Mouse (Mus musculus) C2C12 (cell line): ENCODE measurements around the gene Mrps18a. TPM values are rescaled to one million over a fixed set of nuclear protein-coding genes. Genes with fewer than 3 reads are reported as not detected.
A peak's percentile ranks its signal among the peaks of the same experiment; 100 is the strongest.

Experiments
- H3K27me3 ChIP-seq: one replicate; pipeline ENCODE4 v1.6.1; 2011; ENCODE audit not compliant: control insufficient read depth, insufficient read depth, insufficient read length
- H3K36me3 ChIP-seq: one replicate; pipeline ENCODE4 v1.6.1; 2011; ENCODE audit not compliant: control insufficient read depth, insufficient read depth
- H3K4me3 ChIP-seq: one replicate; pipeline ENCODE4 v1.5.1; 2011; ENCODE audit warnings: mild to moderate bottlenecking, control low read depth; ENCODE audit not compliant: poor library complexity, insufficient read depth, severe bottlenecking
- H3K79me2 ChIP-seq: one replicate; pipeline ENCODE4 v1.6.1; 2011; ENCODE audit not compliant: control insufficient read depth, insufficient read depth
- H3K79me3 ChIP-seq: one replicate; pipeline ENCODE4 v1.6.1; 2011; ENCODE audit warnings: low read depth, control low read depth
- H3ac ChIP-seq: one replicate; pipeline ENCODE3; 2011; ENCODE audit warnings: low read depth; ENCODE audit not compliant: control insufficient read depth, insufficient read length
- CEBPB ChIP-seq: IDR thresholded peaks from one replicate; pipeline ENCODE4 v1.6.1; 2011; ENCODE audit warnings: low read depth, mild to moderate bottlenecking, control low read depth, moderate library complexity
- CTCF ChIP-seq: IDR thresholded peaks from one replicate; pipeline ENCODE4 v1.5.1; 2011; ENCODE audit not compliant: control insufficient read depth, insufficient read depth, insufficient read length
- FOSL1 ChIP-seq: IDR thresholded peaks from one replicate; pipeline ENCODE4 v1.8.0; 2011; ENCODE audit warnings: mild to moderate bottlenecking, low read length; ENCODE audit not compliant: poor library complexity, insufficient read depth, severe bottlenecking
- MAX ChIP-seq: IDR thresholded peaks from one replicate; pipeline ENCODE4 v1.6.1; 2011; ENCODE audit warnings: mild to moderate bottlenecking, control low read depth
- MYOD1 ChIP-seq: IDR thresholded peaks from one replicate; pipeline ENCODE4 v1.6.1; 2011; ENCODE audit warnings: low read depth; ENCODE audit not compliant: control insufficient read depth, insufficient read length
- MYOG ChIP-seq: IDR thresholded peaks from one replicate; pipeline ENCODE4 v1.6.1; 2011; ENCODE audit not compliant: control insufficient read depth, insufficient read length; ENCODE audit errors: extremely low read depth
- USF1 ChIP-seq: IDR thresholded peaks from one replicate; pipeline ENCODE4 v1.6.1; 2011; ENCODE audit warnings: low read depth, mild to moderate bottlenecking, control low read depth, moderate library complexity
- polyA plus RNA-seq: library from polyadenylated mRNA; unstranded; fragments of >200 nt; fragmentation: generic; extraction: Trizol; gene quantifications from one replicate; pipeline ENCODE4 v1.2.1, GENCODE M21; 2012; ENCODE audit warnings: missing spikeins

Mrps18a gene
- polyA plus RNA-seq, 1 experiment = 136 TPM

- Histone ChIP-seq H3ac (no peak overlapping the region), H3K79me3 (peaks cover 16% of the 10 kb centered on the region), H3K27me3 (no peaks in the 10 kb centered on the region), H3K4me3 (no peak overlapping the region), H3K79me2 (peaks cover 23% of the 10 kb centered on the region), H3K36me3 (peaks cover 2% of the 10 kb centered on the region)
- TF ChIP-seq CEBPB (no peak), CTCF (no peak), MAX (no peak), USF1 (no peak), MYOD1 (no peak), FOSL1 (no peak), MYOG (no peak)
Measured at GRCm38 (mm10) chr17:46156680-46157079, 45.9 kb downstream of the Mrps18a start.

DNA sequence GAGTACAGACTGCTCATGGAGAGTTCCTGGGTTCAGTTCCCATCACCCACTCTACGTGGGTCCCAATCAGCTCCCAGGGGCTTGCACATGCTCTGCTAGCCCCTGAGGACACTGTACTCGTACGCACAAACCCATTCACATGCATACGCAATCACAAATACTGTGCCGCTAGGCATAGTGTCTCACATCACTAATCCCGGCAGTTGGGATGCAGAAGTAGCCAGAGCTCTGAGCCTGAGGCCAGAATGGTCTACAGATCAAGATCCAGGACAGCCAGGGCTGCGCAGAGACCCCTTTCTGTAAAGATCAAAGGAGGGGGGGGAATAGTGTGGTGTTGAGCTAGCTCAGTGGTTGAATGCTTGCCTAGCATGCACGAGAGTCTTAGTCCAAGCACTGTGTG lies 46.3 kb downstream of the Mrps18a start:
- no peak for TF ChIP-seq USF1
- no peaks in the 10 kb centered on the region for H3K36me3 ChIP-seq
- H3K27me3 ChIP-seq = no peaks in the 10 kb centered on the region
- peaks cover 12% of the 10 kb centered on the region for H3K79me3 ChIP-seq
- H3K4me3 ChIP-seq = no peak overlapping the region
- peaks cover 23% of the 10 kb centered on the region for H3K79me2 ChIP-seq
- no peak overlapping the region for H3ac ChIP-seq

GRCm38 (mm10) chr17:46159236-46159635 lies 48.5 kb downstream of the Mrps18a start:
- H3K79me2 ChIP-seq = peaks cover 18% of the 10 kb centered on the region
- TF ChIP-seq CTCF = no peak
- TF ChIP-seq MYOG = no peak
- TF ChIP-seq USF1 = no peak
- no peak for TF ChIP-seq CEBPB
- no peak for TF ChIP-seq MAX
- TF ChIP-seq FOSL1 = no peak
- TF ChIP-seq MYOD1 = no peak
- peaks cover 5% of the 10 kb centered on the region for H3K79me3 ChIP-seq
- peaks cover 5% of the 10 kb centered on the region for H3K36me3 ChIP-seq
- H3ac ChIP-seq = no peak overlapping the region
- no peak overlapping the region for H3K4me3 ChIP-seq
- H3K27me3 ChIP-seq = no peaks in the 10 kb centered on the region

- H3K79me3 ChIP-seq = peaks cover 5% of the 10 kb centered on the region
- peak overlapping the region; percentile 51 for H3ac ChIP-seq
- TF ChIP-seq CTCF (no peak), MYOG (no peak), MYOD1 (no peak), CEBPB (no peak), MAX (peak; percentile 88), USF1 (peak; percentile 51), FOSL1 (no peak)
- H3K36me3 ChIP-seq = peaks cover 14% of the 10 kb centered on the region
- no peaks in the 10 kb centered on the region for H3K27me3 ChIP-seq
- H3K79me2 ChIP-seq = peaks cover 18% of the 10 kb centered on the region
- peak overlapping the region; percentile 35 for H3K4me3 ChIP-seq
Measured at GRCm38 (mm10) chr17:46160090-46160662, 49.4 kb downstream of the Mrps18a start.

GRCm38 (mm10) chr17:46160686-46161085 lies 49.9 kb downstream of the Mrps18a start, which contains the start of gene Gtpbp2:
Gene Gtpbp2 (plus strand): TSS chr17:46161032.
- Histone ChIP-seq H3K79me3 (peaks cover 5% of the 10 kb centered on the region), H3K36me3 (peaks cover 19% of the 10 kb centered on the region), H3ac (peak within 1 kb of the TSS; percentile 63), H3K79me2 (peaks cover 18% of the 10 kb centered on the region), H3K4me3 (peak within 1 kb of the TSS; percentile 58), H3K27me3 (no peaks in the 10 kb centered on the region)
- TF ChIP-seq USF1 (peak; percentile 55), MYOG (no peak), CEBPB (no peak)

DNA sequence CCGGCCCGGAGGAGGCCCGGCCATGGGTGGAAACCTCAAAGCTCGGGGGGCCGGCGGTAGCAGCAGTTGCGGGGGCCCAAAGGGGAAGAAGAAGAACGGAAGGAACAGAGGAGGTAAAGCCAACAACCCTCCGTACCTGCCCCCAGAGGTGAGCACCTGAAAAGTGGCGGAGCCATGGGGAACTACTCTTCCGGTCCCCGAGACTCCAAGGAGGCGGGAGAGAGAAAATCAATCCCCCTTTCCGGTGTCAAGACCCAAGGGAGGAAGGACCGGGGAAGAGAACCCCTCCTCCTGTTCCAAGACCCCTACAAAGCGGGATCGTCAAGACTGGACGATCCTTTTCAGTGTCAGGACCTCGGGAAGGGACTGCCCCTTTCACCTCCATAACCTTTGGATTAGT lies 50.4 kb downstream of the Mrps18a start:
- Histone ChIP-seq H3ac (peak overlapping the region; percentile 63), H3K79me3 (peaks cover 5% of the 10 kb centered on the region), H3K27me3 (no peaks in the 10 kb centered on the region), H3K36me3 (peaks cover 20% of the 10 kb centered on the region), H3K4me3 (peak overlapping the region; percentile 58), H3K79me2 (peaks cover 18% of the 10 kb centered on the region)
- no peak for TF ChIP-seq CEBPB
- no peak for TF ChIP-seq CTCF
- TF ChIP-seq MYOD1 = no peak
- TF ChIP-seq FOSL1 = no peak
- TF ChIP-seq USF1 = no peak
- no peak for TF ChIP-seq MAX
- TF ChIP-seq MYOG = no peak
